Mouse (Mus musculus) adrenal gland, adult 18-20 months (tissue): ENCODE measurements around the gene Tnxb. TPM values are rescaled to one million over a fixed set of nuclear protein-coding genes. Genes with fewer than 3 reads are reported as not detected.
A peak's percentile ranks its signal among the peaks of the same experiment; 100 is the strongest.
"Not testable (repeated sequence)": the region's sequence is repeated elsewhere in the genome, so short reads cannot be mapped to it uniquely, and the experiment has no call there.

Source experiments
- DNase-seq, 2 experiments: peaks; one replicate each; pipeline ENCODE4 v3.0.0; 2021 to 2022; ENCODE audit warnings: low spot score in 2 of 2
- total RNA-seq, 2 experiments: library from RNA; stranded (reverse); gene quantifications; 1 replicate in 1 of 2; 2 replicates in 1 of 2; pipeline ENCODE4 v1.2.3; 2021

Tnxb gene
- total RNA-seq, 2 experiments from 2014 or later, result 19.8 to 25.2 TPM

DNA sequence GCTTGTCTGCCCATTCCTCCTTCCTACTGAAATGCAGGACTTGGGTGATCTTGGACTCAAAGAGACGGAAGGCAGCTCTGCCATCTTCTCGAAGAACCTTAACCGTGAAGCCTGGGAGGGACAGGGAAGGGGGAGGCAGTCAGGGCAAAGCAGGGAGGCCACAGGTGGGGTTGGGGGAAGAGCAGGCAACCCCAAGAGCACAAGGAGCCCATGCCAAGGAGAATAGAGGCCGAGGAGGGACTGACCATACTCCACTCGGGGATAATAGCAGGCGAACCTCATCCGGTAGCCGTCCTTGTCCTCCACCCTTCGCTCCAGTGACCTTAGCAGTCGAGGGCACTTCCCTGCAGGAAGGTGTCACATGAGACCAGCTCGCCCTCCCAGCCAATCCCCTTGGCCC lies 58.8 kb downstream of the Tnxb start:
- peak in 1 of 2 experiments; percentile 17 for DNase-seq

- DNase-seq, result peak in 1 of 2 experiments; percentile 19
Observed at GRCm38 (mm10) chr17:34729779-34730553, 59.6 kb downstream of the Tnxb start.

- peak in 1 of 2 experiments; percentile 12 for DNase-seq
Observed at GRCm38 (mm10) chr17:34737466-34737865, 67.1 kb downstream of the Tnxb start.

DNA sequence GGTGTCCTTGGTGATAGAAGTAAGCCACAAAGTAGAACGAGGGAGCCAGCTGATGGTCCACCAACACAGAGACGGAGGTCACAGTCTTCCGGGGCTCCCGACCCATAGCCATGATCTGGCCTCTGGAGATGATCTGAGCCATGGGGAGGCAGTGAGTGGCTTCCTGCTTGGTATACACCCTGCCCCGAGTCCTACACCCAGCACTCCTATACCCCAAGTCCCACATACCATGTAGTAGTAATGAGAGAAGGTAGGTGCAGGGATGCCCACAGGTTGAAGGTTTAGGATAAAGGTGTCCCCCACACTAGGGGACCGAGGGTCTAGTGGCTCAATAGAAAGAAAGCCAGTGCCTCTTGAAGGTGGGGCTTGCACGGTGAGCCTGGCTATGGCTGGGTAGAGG lies 69.4 kb downstream of the Tnxb start:
- not testable (repeated sequence) for DNase-seq

DNA sequence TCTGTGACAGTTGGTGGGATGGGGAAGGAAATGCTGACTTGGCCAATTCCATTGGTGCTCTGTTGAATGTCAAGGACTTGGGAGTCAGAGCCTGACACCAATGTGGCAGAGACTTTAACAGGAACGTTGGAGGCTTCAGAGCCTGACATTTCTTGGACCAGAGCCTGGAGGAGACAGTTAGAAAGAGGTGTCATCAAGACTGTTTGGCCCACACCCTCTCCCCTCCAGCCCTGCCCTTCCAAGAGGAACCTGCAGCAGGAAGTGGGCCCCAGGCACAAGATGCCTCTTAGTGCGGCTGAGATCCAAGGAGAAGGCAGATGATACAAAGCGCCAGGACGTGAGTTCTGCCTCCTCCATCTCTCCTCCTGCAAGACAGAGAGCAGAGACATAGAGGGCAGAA lies 69.9 kb downstream of the Tnxb start:
- DNase-seq, result peak in 1 of 2 experiments; percentile 24

- DNase-seq, result peak in 1 of 2 experiments; percentile 33
Observed at GRCm38 (mm10) chr17:34743719-34744118, 73.4 kb downstream of the Tnxb start, which contains the start of gene C4b. Gene C4b, minus strand, starts transcription at chr17:34743882.

DNA sequence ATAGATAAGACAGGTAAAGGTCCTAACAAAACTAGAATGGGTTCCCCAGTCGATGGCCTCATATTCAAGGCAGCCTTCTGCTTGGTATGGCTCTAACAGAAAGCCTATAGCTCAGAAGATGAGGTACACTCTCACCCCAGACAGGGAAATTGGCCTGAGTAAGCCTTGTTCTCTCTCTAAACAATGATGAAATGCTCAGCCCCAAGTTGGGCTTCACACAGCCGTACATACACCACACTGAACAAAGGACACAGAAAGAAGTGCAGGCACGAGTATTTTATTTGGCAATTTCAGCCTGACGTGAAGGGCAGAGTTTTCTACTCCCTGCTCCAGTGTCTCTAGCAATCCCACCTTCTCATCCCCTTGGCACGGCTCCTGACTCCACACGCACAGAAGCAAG lies 73.9 kb downstream of the Tnxb start:
- DNase-seq, result no peak

DNA sequence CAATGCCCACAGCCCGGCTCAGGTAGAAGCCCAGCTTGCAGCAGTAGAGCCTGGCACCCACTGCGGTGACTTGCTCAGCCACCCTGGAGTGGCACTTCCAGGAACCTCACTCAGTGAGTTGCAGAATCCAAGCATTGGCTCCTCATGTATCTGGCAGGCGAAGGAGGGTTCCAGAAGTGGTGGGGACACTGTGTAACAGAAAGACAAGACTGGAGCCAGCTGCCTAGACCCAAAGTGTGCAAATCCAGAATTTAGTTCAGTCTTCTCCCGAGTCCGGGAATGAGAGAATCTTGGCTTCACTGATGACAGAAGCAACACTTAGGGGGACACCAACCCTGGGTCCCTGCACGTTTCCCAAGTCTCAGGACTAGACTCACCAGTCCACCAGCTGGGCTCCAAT lies 74.3 kb downstream of the Tnxb start:
- peak in 1 of 2 experiments; percentile 19 for DNase-seq

DNA sequence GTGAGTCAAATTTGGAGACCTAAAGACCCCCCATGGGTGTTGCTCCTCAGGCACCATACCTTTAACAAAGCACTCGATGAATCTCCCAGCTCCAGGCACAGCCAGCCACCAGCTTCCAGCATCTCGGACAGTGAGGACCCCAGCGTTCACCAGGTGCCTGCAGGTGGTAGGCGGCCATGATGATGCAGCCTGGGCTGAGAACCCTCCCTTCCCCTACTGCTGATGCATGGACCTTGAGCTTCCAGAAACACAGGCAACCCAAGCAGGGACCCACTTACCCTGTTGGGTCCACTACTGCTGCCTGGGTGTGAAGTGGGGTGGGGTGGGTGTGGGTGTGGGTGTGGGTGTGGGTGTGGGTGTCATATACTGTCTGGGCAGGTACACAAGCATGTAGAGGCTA lies 74.8 kb downstream of the Tnxb start:
- not testable (repeated sequence) for DNase-seq

DNA sequence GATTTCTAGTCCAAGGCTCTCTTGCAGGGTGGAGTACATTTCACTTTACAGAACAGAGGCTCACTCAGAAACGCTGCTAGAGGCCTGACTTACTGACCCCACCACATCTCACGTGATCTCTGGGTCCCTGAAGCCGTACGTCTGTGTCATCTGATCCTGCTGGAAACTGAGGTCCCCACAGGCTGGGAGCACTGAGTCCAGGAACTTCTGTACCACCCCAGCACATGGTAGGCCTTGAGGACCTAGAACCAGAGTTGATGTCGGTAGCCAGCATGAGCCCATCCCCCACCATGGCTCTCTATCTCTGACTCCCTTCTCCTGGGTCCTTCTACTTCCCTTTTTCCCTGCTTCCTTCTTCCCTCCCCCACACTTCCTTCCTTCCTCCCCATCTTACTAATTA lies 76.2 kb downstream of the Tnxb start:
- peak in 1 of 2 experiments; percentile 21 for DNase-seq

DNA sequence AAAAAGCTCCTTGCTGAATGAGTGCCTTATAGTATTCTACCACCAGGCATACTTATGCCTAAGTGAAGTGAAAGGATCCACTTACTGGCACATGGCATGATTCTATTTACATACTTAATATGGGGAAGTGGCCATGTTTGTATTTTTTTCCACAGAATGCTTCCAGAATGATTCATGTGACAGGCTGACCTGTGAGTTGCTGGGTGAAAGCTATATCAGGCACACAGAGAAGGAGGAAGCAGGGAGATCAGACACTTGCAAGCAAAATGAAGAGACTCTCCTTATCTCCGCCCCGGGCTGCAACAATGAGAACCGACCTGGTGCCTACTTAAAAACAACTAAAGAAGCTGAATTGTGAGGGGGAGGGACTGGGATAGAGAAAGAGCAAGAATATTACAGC lies 91.1 kb downstream of the Tnxb start:
- no peak for DNase-seq

Other genes starting within 250 kb of the Tnxb start
- not detected for gene Btnl4, start 193.2 kb upstream of the Tnxb start, total RNA-seq
- gene Btnl6, start 153.2 kb upstream of the Tnxb start, total RNA-seq, result not detected
- gene Notch4, start 106.3 kb upstream of the Tnxb start, total RNA-seq, result 10 to 100 TPM; 26.2 to 31.5 TPM
- 1 to 10 TPM; 4.8 to 7.3 TPM for gene Gpsm3, start 80.7 kb upstream of the Tnxb start, total RNA-seq
- gene Pbx2, start 79.3 kb upstream of the Tnxb start, total RNA-seq, result 10 to 100 TPM; 32.4 to 40.9 TPM
- under 1 TPM; 0.73 to 0.86 TPM for gene Ager, start 72.7 kb upstream of the Tnxb start, total RNA-seq
- 10 to 100 TPM; 71.8 to 86.7 TPM for gene Rnf5, start 66.8 kb upstream of the Tnxb start, total RNA-seq
- gene Agpat1, start 66.3 kb upstream of the Tnxb start, total RNA-seq, result 100 to 1,000 TPM; 106 to 112 TPM
- 1 to 10 TPM; 1.9 to 3.9 TPM for gene Egfl8, start 54.6 kb upstream of the Tnxb start, total RNA-seq
- gene Ppt2, start 42.0 kb upstream of the Tnxb start, total RNA-seq, result 10 to 100 TPM; 56.9 to 71.5 TPM
- gene Prrt1, start 41.0 kb upstream of the Tnxb start, total RNA-seq, result 10 to 100 TPM; 10.4 to 17.9 TPM
- 10 to 100 TPM; 12.8 to 17.5 TPM for gene Fkbpl, start 25.8 kb upstream of the Tnxb start, total RNA-seq
- gene Atf6b, start 23.4 kb upstream of the Tnxb start, total RNA-seq, result 10 to 100 TPM; 46.5 to 48.6 TPM
- 100 to 1,000 TPM in 1 of 2 experiments, 10 to 100 TPM in 1; 99.1 to 174 TPM for gene C4b, start 73.3 kb downstream of the Tnxb start, total RNA-seq
- over 10,000 TPM in 1 of 2 experiments, 1,000 to 10,000 TPM in 1; 3,976 to 16,190 TPM for gene Cyp21a1, start 134.0 kb downstream of the Tnxb start, total RNA-seq
- 10 to 100 TPM; 54.2 to 62.5 TPM for gene Stk19, start 166.4 kb downstream of the Tnxb start, total RNA-seq
- gene Dxo, start 166.5 kb downstream of the Tnxb start, total RNA-seq, result 10 to 100 TPM; 75.5 to 82.1 TPM
- 10 to 100 TPM; 60.8 to 65.9 TPM for gene Skiv2l, start 179.7 kb downstream of the Tnxb start, total RNA-seq
- 10 to 100 TPM; 46.1 to 54.5 TPM for gene Nelfe, start 179.9 kb downstream of the Tnxb start, total RNA-seq
- gene Cfb, start 192.0 kb downstream of the Tnxb start, total RNA-seq, result 10 to 100 TPM; 14.6 to 38.9 TPM
- 10 to 100 TPM in 1 of 2 experiments, 1 to 10 TPM in 1; 9.9 to 12.4 TPM for gene Zbtb12, start 208.9 kb downstream of the Tnxb start, total RNA-seq
- under 1 TPM in 1 of 2 experiments, not detected in 1; 0.19 TPM for gene Gm20547, start 211.5 kb downstream of the Tnxb start, total RNA-seq
- gene C2, start 227.7 kb downstream of the Tnxb start, total RNA-seq, result 10 to 100 TPM; 88.3 to 89.2 TPM
- gene Ehmt2, start 227.9 kb downstream of the Tnxb start, total RNA-seq, result 100 to 1,000 TPM; 101 to 144 TPM
- under 1 TPM; 0.30 to 0.51 TPM for gene Slc44a4, start 243.9 kb downstream of the Tnxb start, total RNA-seq